Mouse (Mus musculus): ENCODE results near the gene Rnf152. TPM values are rescaled to one million over a fixed set of nuclear protein-coding genes. Genes with fewer than 3 reads are reported as not detected.
A peak's percentile ranks its signal among the peaks of the same experiment; 100 is the strongest.

Rnf152 gene
- polyA plus RNA-seq (2016; fragmentation: Nextera tagmentation; extraction: Ambion mirVana): 1.4 and 1.7 TPM in 2 replicates

- H3K27me3 ChIP-seq (ENCODE audit: low read depth, poor library complexity, severe bottlenecking): peaks cover 38% of the 10 kb centered on the region
- H3K9me3 ChIP-seq (replicated peaks): no peaks in the 10 kb centered on the region
- peak within 1 kb of the TSS; percentile 87 for H3K27ac ChIP-seq (replicated peaks)
- peak within 1 kb of the TSS; percentile 79 for H3K4me3 ChIP-seq
- peak; percentile 66 for DNase-seq (ENCODE audit: low spot score)
- under 1% methylated on average over 58 of the region's 58 CpGs for WGBS
- no peaks in the 10 kb centered on the region for H3K36me3 ChIP-seq
- H3K4me1 ChIP-seq: peaks cover 22% of the 10 kb centered on the region
Measured at GRCm38 (mm10) chr1:105356291-105357011, at the start of gene Rnf152. Rnf152 (minus strand) TSS chr1:105356710.

- Histone ChIP-seq H3K27ac (replicated peaks) (no peak overlapping the region), H3K27me3 (ENCODE audit: low read depth, poor library complexity, severe bottlenecking) (no peaks in the 10 kb centered on the region), H3K4me3 (no peak overlapping the region), H3K4me1 (no peaks in the 10 kb centered on the region), H3K9me3 (replicated peaks) (no peaks in the 10 kb centered on the region), H3K36me3 (no peaks in the 10 kb centered on the region)
- no peak for DNase-seq (ENCODE audit: low spot score)
- whole genome bisulfite sequencing: 72% methylated on average over 1 of the region's 1 CpGs
Measured at GRCm38 (mm10) chr1:105402853-105403252, 46.3 kb upstream of the Rnf152 start.

- no peaks in the 10 kb centered on the region for H3K27me3 ChIP-seq (ENCODE audit: low read depth, poor library complexity, severe bottlenecking)
- H3K4me1 ChIP-seq: no peaks in the 10 kb centered on the region
- DNase-seq (ENCODE audit: low spot score): no peak
- 80% methylated on average over 4 of the region's 4 CpGs for WGBS
- no peak overlapping the region for H3K27ac ChIP-seq (replicated peaks)
- no peak overlapping the region for H3K4me3 ChIP-seq
- no peaks in the 10 kb centered on the region for H3K36me3 ChIP-seq
- H3K9me3 ChIP-seq (replicated peaks): no peaks in the 10 kb centered on the region
Measured at GRCm38 (mm10) chr1:105384141-105384937, 27.8 kb upstream of the Rnf152 start.

- Histone ChIP-seq H3K4me1 (no peaks in the 10 kb centered on the region), H3K27ac (replicated peaks) (no peak overlapping the region), H3K36me3 (no peaks in the 10 kb centered on the region), H3K4me3 (no peak overlapping the region), H3K27me3 (ENCODE audit: low read depth, poor library complexity, severe bottlenecking) (no peaks in the 10 kb centered on the region), H3K9me3 (replicated peaks) (no peaks in the 10 kb centered on the region)
- no peak for DNase-seq (ENCODE audit: low spot score)
Measured at GRCm38 (mm10) chr1:105377546-105377945, 21.0 kb upstream of the Rnf152 start.

- Histone ChIP-seq H3K27me3 (ENCODE audit: low read depth, poor library complexity, severe bottlenecking) (no peaks in the 10 kb centered on the region), H3K9me3 (replicated peaks) (no peaks in the 10 kb centered on the region), H3K36me3 (no peaks in the 10 kb centered on the region), H3K4me1 (no peaks in the 10 kb centered on the region), H3K4me3 (no peak overlapping the region), H3K27ac (replicated peaks) (no peak overlapping the region)
- 91% methylated on average over 4 of the region's 4 CpGs for WGBS
- DNase-seq (ENCODE audit: low spot score): no peak
Measured at GRCm38 (mm10) chr1:105374618-105375017, 18.1 kb upstream of the Rnf152 start.

- Histone ChIP-seq H3K9me3 (replicated peaks) (no peaks in the 10 kb centered on the region), H3K4me1 (no peaks in the 10 kb centered on the region; the same call in 1 of the 2 replicates), H3K27ac (replicated peaks) (no peak overlapping the region), H3K36me3 (no peaks in the 10 kb centered on the region), H3K27me3 (ENCODE audit: low read depth, poor library complexity, severe bottlenecking) (peaks cover 13% of the 10 kb centered on the region; the same call in 1 of the 2 replicates), H3K4me3 (no peak overlapping the region)
- no peak for DNase-seq (ENCODE audit: low spot score)
Measured at GRCm38 (mm10) chr1:105362701-105363100, 6.2 kb upstream of the Rnf152 start.

GRCm38 (mm10) chr1:105358896-105359295 lies 2.4 kb upstream of the Rnf152 start:
- 63% methylated on average over 4 of the region's 4 CpGs for WGBS
- Histone ChIP-seq H3K9me3 (replicated peaks) (no peaks in the 10 kb centered on the region), H3K4me1 (peaks cover 22% of the 10 kb centered on the region), H3K36me3 (no peaks in the 10 kb centered on the region), H3K27ac (replicated peaks) (no peak overlapping the region), H3K27me3 (ENCODE audit: low read depth, poor library complexity, severe bottlenecking) (peaks cover 38% of the 10 kb centered on the region), H3K4me3 (no peak overlapping the region)
- DNase-seq (ENCODE audit: low spot score): no peak

- DNase-seq (ENCODE audit: low spot score): peak; percentile 67
- Histone ChIP-seq H3K27ac (replicated peaks) (peak overlapping the region; percentile 87), H3K36me3 (no peaks in the 10 kb centered on the region), H3K4me1 (peaks cover 22% of the 10 kb centered on the region), H3K27me3 (ENCODE audit: low read depth, poor library complexity, severe bottlenecking) (peaks cover 38% of the 10 kb centered on the region), H3K9me3 (replicated peaks) (no peaks in the 10 kb centered on the region), H3K4me3 (peak overlapping the region; percentile 79)
- WGBS: 0% methylated on average over 17 of the region's 23 CpGs
Measured at GRCm38 (mm10) chr1:105355910-105356290, 610 bp downstream of the Rnf152 start.

GRCm38 (mm10) chr1:105354901-105355891 lies 1.3 kb downstream of the Rnf152 start:
- Histone ChIP-seq H3K36me3 (no peaks in the 10 kb centered on the region), H3K4me3 (peak overlapping the region; percentile 79), H3K9me3 (replicated peaks) (no peaks in the 10 kb centered on the region), H3K27ac (replicated peaks) (peak overlapping the region; percentile 87), H3K4me1 (peaks cover 22% of the 10 kb centered on the region), H3K27me3 (ENCODE audit: low read depth, poor library complexity, severe bottlenecking) (peaks cover 38% of the 10 kb centered on the region)
- DNase-seq (ENCODE audit: low spot score): peak; percentile 56
- 5% methylated on average over 30 of the region's 30 CpGs for WGBS

- 92% methylated on average over 4 of the region's 4 CpGs for WGBS
- H3K9me3 ChIP-seq (replicated peaks): no peaks in the 10 kb centered on the region
- no peaks in the 10 kb centered on the region for H3K36me3 ChIP-seq
- peaks cover 16% of the 10 kb centered on the region for H3K27me3 ChIP-seq (ENCODE audit: low read depth, poor library complexity, severe bottlenecking)
- no peak for DNase-seq (ENCODE audit: low spot score)
- H3K27ac ChIP-seq (replicated peaks): no peak overlapping the region
- H3K4me3 ChIP-seq: no peak overlapping the region
- H3K4me1 ChIP-seq: peaks cover 20% of the 10 kb centered on the region
Measured at GRCm38 (mm10) chr1:105351806-105352205, 4.7 kb downstream of the Rnf152 start.

GRCm38 (mm10) chr1:105342305-105342704 lies 14.2 kb downstream of the Rnf152 start:
- 90% methylated on average over 6 of the region's 6 CpGs for WGBS
- H3K27me3 ChIP-seq (ENCODE audit: low read depth, poor library complexity, severe bottlenecking): no peaks in the 10 kb centered on the region

GRCm38 (mm10) chr1:105340943-105341342 lies 15.6 kb downstream of the Rnf152 start:
- no peak for DNase-seq (ENCODE audit: low spot score)
- Histone ChIP-seq H3K9me3 (replicated peaks) (no peaks in the 10 kb centered on the region), H3K27me3 (ENCODE audit: low read depth, poor library complexity, severe bottlenecking) (no peaks in the 10 kb centered on the region), H3K36me3 (no peaks in the 10 kb centered on the region), H3K4me1 (no peaks in the 10 kb centered on the region), H3K27ac (replicated peaks) (no peak overlapping the region), H3K4me3 (no peak overlapping the region)

More at GRCm38 (mm10) chr1:105342305-105342704, 14.2 kb downstream of the Rnf152 start:
- Histone ChIP-seq H3K9me3 (replicated peaks) (no peaks in the 10 kb centered on the region), H3K4me1 (no peaks in the 10 kb centered on the region), H3K4me3 (no peak overlapping the region), H3K27ac (replicated peaks) (no peak overlapping the region), H3K36me3 (no peaks in the 10 kb centered on the region)
- DNase-seq (ENCODE audit: low spot score): no peak

Measured in midbrain, embryonic 10.5 days (tissue).